Mouse (Mus musculus) erythroblast, embryonic 14.5 days (primary cell): ENCODE measurements around the gene Abcc12.

Source experiments
- GATA1 ChIP-seq: IDR thresholded peaks from 2 replicates; pipeline ENCODE4 v1.6.1; 2012; ENCODE audit warnings: low read length, inconsistent platforms, mixed read lengths
- TAL1 ChIP-seq: IDR thresholded peaks from 3 replicates; pipeline ENCODE4 v1.6.1; 2012; ENCODE audit warnings: low read length, inconsistent platforms, mixed read lengths

DNA sequence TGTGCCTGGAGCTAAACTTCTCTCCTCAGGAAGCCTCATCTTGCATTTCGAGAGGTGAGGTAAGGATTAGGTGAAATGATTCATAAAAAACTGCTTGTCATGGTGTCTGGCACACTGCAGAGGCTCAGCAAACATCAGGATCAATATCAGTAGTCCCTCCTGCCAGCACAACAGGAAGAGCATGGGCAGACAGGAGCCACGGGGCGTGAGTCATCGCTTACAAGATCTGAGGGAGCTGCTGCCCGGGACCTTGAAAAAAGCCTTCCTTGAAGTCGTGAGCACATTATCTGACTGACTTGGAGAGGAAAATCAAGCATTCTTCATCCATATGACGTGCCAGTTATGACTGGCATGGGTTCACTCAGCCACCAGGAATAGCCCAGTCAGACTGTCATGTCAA, 79.1 kb downstream of the Abcc12 start:
- TF ChIP-seq GATA1 (no peak), TAL1 (no peak)
